Mouse (Mus musculus) lung, postnatal 36 days (tissue): ENCODE data around the gene Ubtf.

ENCODE experiments used
- DNase-seq: peaks from one replicate; pipeline ENCODE4 v3.0.0; 2022; ENCODE audit warnings: mixed read lengths

Gene Ubtf

DNA sequence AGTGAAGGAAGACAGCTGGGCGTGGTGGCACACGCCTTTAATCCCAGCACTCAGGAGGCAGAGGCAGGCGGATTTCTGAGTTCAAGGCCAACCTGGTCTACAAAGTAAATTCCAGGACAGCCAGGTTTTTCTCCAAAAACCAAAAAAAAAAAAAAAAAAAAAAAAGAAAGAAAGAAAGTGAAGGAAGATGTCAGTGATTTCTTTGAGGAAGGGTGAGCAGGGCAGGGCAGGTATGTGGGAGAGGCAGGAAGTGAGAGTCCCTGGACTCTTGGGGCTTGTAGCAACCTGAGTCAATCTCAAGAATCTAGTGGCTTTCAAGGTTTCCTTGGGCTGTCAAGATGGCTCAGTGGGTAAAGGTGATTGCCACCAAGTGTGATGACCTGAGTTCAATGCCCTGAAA is 24.9 kb upstream of the Ubtf start:
- DNase-seq: no peak

DNA sequence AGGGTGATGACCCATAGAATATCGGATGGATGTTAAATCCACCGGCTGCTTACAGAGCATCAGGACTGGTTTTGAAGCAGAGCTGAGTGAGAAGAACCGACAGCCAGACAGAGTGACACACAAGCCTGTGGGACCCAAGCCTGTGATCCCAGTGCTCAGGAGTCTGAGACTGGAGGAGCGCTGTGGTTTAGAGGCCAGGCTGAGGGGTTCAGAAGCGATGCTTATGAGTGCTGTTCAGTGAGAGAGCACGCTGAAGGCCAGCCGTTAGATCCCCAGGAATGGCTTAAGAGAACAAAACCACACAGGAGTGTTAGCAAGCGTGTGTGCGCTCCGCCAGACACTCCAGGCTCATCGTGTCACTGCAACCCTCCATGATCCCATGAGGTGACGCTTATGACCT is 23.2 kb upstream of the Ubtf start:
- no peak for DNase-seq

DNA sequence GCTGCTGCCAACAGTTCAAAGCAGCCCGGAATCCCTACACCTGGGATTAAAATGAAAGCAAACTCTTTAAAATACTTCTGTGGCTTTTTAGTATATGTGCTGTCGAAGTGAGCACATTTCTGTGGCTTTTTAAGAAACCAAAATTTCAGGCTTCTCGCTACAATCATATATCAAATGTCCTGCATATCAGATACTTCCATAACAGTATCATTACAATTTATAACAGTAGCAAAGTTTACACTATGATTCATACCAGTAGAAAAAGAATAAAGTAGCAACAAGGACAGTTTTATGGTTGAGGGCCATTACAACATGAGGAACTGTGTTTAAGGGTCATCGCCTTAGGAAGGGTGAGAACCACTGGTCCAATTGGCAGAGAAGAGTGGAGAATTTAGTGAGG is 21.6 kb upstream of the Ubtf start:
- DNase-seq: no peak

- peak; percentile 25 for DNase-seq
Observed at GRCm38 (mm10) chr11:102339624-102340023, 20.1 kb upstream of the Ubtf start.

GRCm38 (mm10) chr11:102339195-102339594 is 19.7 kb upstream of the Ubtf start:
- DNase-seq: peak; percentile 92

DNA sequence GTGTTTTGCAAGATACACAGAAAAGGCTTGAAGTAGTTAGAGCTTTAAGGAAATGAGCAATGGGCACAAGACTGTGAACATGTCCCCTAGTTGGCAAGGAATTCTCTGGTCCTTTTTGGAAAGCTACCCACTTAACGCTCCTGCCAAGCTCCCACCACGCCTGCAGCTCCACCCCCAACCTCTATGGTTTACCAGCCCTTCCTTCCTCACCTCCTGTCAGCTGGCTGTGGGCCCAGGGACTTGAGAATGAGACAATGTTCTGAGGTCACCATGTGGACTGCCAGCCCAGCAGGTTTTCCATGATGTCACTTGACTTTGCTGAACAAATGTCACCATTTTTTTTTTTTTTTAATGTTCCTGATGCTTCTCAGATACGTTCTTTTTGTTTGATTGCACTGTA is 19.0 kb upstream of the Ubtf start:
- DNase-seq: peak; percentile 96

GRCm38 (mm10) chr11:102337921-102338320 is 18.4 kb upstream of the Ubtf start:
- no peak for DNase-seq

DNA sequence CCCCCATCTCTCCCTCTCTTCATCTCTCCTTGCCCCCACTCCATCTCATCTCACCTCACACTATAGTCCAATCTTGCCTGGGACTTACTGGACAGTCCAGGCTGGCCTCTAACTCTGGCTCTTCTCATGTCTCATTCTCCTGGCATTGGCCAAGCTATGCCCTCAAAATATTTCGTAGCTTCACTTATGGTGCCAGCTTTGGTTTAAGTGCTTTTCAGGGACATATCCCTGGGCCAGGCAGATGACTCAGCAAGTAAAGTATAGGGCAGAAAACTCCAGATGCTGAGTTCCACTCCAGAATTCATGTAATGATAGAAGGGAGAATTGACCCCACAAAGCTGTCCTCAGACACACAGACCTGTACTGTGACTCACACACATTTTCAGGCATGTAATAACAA is 16.6 kb upstream of the Ubtf start:
- DNase-seq: no peak

GRCm38 (mm10) chr11:102334973-102335700 is 15.6 kb upstream of the Ubtf start:
- DNase-seq: peak; percentile 62

DNA sequence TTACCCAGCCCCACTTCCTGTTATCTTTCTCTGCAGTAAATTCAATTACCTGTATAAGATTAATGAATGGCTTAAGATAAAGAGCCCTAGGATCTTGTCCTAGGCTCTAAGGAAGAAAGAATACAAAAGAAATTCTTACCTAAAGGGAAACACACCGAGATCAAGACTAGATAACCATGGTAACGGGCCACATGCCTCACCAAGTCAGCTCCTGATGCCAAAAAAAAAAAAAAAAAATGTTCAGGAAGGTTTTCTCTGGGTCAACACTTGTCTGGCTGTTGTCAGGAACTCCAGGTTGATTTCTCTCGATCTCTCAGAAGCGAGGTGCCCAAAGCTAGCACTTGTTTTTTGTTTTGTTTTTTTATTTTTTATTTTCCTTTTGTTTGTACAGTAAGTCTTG is 14.5 kb upstream of the Ubtf start:
- no peak for DNase-seq

DNA sequence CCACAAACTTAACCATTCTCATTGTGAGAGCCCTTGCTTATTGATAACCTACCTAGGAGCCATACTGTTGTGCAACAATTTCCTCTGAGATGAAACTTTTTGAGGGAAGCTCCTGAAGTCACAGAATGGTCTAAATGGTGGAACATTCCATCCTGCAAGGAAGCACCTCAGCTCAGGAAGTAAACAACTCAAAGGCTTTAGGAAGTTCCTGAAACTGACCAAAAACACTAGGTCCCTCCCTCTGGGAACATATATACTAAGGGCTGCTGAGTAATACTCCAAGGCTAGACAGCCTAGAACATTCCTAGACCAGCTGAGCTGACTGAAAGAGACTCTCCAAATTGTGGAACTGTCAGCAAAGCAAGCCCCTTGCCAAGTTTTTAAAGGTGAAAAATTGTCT is 13.5 kb upstream of the Ubtf start:
- no peak for DNase-seq

DNA sequence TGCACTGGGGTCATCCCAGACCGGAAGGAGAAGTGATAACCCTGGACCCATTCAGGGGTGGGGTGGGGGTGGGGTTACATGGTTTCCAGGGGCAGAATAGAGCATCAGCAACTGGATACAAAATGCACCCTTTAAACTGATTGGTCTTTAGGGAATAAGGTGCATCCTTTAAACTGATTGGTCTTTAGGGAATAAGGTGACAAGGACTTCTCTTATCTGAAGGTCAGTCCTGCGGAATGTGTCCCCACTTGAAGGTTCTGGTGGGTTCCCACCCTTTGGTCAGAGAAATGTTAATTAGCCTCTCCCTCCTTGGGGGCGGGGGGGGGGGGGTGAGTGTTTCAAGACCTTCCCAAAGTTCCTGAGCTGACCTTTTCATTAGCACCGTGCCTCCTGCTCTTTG is 12.3 kb upstream of the Ubtf start:
- DNase-seq: no peak

GRCm38 (mm10) chr11:102330039-102330438 is 10.5 kb upstream of the Ubtf start:
- DNase-seq: no peak

- no peak for DNase-seq
Observed at GRCm38 (mm10) chr11:102329518-102329917, 10.0 kb upstream of the Ubtf start.

DNA sequence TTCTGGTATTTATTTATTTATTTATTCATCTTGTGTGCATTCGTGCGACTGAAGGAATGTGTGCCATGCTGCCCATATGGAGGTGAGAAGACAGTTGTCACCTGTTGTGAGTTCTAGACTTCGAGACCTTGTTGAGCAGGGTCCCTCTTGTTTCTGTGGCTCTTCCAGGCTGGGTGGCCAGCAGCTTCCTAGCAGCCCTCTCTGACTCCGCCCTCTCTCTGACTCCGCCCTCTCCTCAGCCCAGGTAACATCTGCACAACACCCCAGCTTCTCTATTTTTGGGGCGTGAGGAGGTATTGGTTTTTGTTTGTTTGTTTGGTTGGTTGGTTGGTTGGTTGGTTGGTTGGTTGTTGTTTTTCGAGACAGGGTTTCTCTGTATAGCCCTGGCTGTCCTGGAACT is 8.3 kb upstream of the Ubtf start:
- DNase-seq: no peak

DNA sequence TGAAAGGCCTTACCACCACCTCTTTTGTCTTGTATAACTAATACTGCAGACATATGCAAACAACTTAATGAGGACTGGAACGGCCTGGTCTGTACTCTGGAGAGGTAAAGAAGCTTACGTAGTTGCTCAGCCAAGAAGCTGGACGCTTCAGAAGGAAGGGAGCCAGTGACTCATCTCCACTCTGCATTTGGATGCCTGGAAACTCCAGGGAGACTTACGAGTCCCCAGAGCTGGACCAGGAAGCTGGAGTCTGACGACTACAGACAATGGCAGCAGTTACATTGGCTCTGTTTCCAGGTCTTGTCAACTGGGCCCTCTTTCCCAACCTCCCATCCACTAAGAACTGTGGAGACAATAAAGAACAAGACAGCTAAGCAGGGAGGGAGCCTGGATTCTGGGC is 7.7 kb upstream of the Ubtf start:
- DNase-seq: no peak

DNA sequence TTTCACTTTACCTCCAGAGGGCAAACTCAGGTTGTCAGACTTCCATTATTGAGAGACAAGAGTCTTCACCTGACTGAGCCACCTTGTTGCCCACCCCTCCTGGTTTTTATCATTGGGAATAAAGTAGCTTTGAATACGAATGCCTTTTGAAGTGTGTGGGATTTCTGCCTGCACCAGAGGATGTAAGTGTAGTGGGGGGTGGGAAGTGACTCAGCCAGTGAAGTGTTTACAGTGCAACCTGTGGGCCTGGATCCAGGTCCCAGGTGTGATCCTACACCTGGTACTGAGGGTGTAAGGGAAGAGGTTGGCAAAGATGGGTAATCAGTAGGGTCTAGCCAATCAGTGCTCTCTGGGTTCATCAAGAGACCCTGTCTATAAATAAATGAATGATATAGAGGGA is 4.0 kb upstream of the Ubtf start:
- DNase-seq: peak; percentile 69

DNA sequence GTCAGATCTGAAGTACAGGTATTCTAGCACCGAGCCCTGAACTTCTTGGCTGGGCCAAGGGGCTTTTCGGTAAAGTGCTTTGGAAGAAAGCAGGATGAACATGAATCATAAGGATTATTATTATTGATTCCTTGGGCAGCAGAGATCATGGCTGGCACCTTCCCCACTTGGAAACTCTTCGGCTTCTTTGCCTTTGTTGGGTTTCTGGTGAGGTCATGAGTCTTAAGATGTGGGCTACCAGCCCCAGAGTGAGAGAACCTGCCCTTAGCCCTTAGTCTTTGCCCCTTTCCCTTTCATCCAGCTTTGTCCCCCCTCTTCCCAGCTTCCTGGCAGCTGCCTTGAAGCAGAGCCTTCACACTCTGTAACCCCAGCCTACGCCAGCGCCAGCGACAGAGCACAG is 2.4 kb upstream of the Ubtf start:
- DNase-seq: no peak

GRCm38 (mm10) chr11:102320686-102321005 is 1.1 kb upstream of the Ubtf start:
- peak; percentile 75 for DNase-seq

GRCm38 (mm10) chr11:102319941-102320685 is 571 bp upstream of the Ubtf start:
- peak; percentile 93 for DNase-seq

DNA sequence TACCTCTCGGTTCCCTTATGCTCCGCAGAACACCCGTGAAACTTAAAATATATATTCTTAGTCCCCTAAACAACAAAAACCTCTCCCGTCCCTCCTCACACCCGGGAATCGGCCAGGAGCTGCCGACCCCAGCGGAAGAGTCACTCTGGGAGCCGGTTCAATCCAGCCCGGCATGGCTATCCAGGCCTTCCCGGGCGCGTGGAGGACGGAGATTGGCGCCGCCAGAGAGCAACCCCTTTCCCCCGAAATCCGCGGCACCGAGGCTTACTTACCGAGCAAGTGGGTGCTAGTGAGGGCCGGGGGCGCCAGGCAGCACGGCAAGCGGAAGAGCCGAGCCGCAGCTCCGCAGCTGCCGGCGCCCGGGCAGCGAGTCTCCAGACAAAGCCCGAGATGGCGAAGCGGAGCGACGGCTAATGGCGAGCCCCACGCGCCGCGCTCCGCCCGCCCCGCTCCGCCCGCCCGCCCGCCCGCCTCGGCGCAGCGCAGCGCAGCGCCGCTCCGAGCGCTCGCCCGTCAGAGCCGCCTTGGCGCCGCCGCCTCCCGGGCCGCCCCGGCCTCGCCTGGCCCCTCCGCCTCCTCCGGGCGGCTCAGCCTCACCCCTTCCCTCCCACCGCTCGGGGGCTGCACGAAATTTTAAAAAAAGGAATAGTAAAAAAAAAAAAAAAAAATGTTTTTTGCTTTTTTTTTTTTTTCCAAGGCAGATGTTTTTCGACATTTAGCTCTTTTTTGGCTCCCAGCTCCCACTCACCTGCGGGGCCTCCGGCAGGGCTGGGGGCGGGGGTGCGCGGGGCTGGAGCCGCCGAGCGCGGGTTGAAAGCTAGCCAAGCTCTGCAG is 749 bp downstream of the Ubtf start:
- DNase-seq: peak; percentile 57

DNA sequence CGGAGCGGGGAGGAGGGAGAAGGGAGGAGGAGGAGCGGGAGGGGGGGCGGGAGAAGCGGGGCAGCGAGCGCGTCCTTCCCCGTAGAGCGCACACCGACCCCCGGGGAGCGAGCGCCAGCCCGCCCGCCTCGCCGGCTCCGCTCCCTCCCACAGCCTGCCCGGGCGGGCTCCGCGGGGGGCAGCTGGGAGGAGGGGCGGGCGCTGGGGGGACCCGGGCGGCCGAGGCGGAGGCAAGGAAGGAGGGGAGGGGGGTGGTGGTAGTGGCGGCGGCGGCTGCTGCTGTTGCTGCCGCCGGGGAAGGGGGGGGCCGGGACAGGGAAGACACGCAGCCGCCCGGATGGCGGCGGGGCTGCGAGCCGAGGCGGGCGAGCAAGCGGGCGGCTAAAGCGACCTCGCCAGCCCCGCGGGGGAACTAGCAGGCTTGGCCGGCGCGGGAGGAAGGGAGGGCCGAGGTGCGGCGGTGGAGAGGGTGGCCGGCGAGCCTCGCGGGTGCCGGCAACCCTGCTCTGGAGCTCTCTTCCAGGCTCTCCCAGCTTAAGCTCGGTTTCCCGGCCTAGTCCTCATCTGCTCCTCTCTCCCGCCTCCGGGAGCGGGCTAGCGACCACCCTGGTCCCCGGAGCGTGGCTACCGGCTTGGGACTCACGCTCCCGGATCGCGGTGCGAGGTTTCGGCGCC is 1.5 kb downstream of the Ubtf start:
- peak; percentile 78 for DNase-seq

DNA sequence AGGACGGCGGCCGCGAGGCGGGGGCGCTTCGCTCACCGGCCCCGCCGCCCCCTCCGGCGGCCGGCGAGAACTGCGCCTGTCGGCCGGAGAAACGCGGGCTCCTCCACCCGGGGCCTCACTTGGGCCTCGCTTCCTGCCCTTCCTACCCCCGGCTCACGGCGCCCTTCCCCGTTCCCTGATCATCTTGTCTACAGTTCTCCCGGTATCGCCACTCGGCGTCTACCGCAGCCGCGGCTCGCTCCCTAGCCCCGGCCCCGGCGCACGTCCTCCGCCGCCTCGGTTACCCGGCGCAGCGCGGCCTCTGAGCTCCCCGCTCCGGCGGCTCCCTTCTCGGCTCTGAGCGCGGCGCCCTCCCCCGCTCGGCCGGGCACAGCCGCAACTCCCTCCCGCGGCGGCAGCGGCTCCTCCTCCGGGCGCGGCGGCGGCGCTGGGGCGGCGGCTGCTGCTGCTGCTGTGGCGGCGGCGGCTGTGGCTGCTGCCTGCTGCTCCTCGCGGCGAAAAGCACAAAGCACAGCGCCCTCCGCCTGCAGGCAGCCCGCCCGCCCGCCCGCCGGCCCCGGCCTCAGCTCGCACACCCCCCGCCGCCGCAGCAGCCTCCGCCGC is 2.1 kb downstream of the Ubtf start:
- peak; percentile 53 for DNase-seq
